Mouse (Mus musculus) lung, embryonic 14.5 days (tissue): ENCODE results near the gene Enthd1. TPM values are rescaled to one million over a fixed set of nuclear protein-coding genes. Genes with fewer than 3 reads are reported as not detected.

ENCODE experiments used
- ATAC-seq: fragments of 200-750 bp; cut with Nextera tagmentation; 2 replicates; pipeline ENCODE4 v1.8.0; 2017; ENCODE audit warnings: mild to moderate bottlenecking, moderate TSS enrichment, moderate library complexity; ENCODE audit not compliant: insufficient read depth
- DNase-seq: peaks from one replicate; pipeline ENCODE4 v3.0.0-alpha.2; 2015
- H3K27ac ChIP-seq: fragments of 300-500 bp; sonication (generic); 2 replicates; pipeline ENCODE4 v1.5.1; 2014; ENCODE audit warnings: low read depth, mild to moderate bottlenecking, moderate library complexity
- H3K27me3 ChIP-seq: fragments of 300-500 bp; sonication (generic); 2 replicates; pipeline ENCODE4 v1.6.1; 2014; ENCODE audit warnings: low read length, control low read depth; ENCODE audit not compliant: insufficient read depth
- H3K36me3 ChIP-seq: fragments of 300-500 bp; sonication (generic); 2 replicates; pipeline ENCODE4 v1.6.1; 2014; ENCODE audit warnings: control low read depth; ENCODE audit not compliant: insufficient read depth
- H3K4me1 ChIP-seq: fragments of 300-500 bp; sonication (generic); 2 replicates; pipeline ENCODE4 v1.6.1; 2014; ENCODE audit warnings: antibody characterized with exemption, control low read depth; ENCODE audit not compliant: insufficient read depth
- H3K4me2 ChIP-seq: fragments of 300-500 bp; sonication (generic); 2 replicates; pipeline ENCODE4 v1.6.1; 2014; ENCODE audit warnings: mild to moderate bottlenecking
- H3K4me3 ChIP-seq: fragments of 300-500 bp; sonication (generic); 2 replicates; pipeline ENCODE4 v1.5.1; 2014; ENCODE audit warnings: low read depth, low read length
- H3K9ac ChIP-seq: fragments of 300-500 bp; sonication (generic); 2 replicates; pipeline ENCODE4 v1.6.1; 2014
- H3K9me3 ChIP-seq: fragments of 300-500 bp; sonication (generic); 2 replicates; pipeline ENCODE4 v1.6.1; 2016; ENCODE audit warnings: low read depth, low read length, control low read depth
- CTCF ChIP-seq: IDR thresholded peaks from 2 replicates; pipeline ENCODE4 v1.5.1; 2016; ENCODE audit warnings: antibody characterized with exemption, low read depth
- WGBS: fragments of 180-500 bp; shearing (Covaris S2); extraction: QIAGEN DNeasy Blood & Tissue Kit; methylation state at CpG from one replicate; pipeline ENCODE4 v1.1.7; 2014; 5-methylcytosine and 5-hydroxymethylcytosine counted together
- polyA plus RNA-seq: library from polyadenylated mRNA; unstranded; fragments of >200 nt; fragmentation: Nextera tagmentation; extraction: Ambion mirVana; gene quantifications from 2 replicates; pipeline ENCODE4 v1.2.1, GENCODE M21; 2014

Enthd1 gene
- polyA plus RNA-seq, 1 experiment from 2014 or later = not detected

GRCm38 (mm10) chr15:80567139-80567538 is 2.2 kb upstream of the Enthd1 start:
- no peaks in the 10 kb centered on the region for H3K9me3 ChIP-seq
- no peak overlapping the region for H3K4me3 ChIP-seq
- no peak for ATAC-seq
- no peaks in the 10 kb centered on the region for H3K27me3 ChIP-seq
- no peak overlapping the region for H3K4me2 ChIP-seq
- H3K4me1 ChIP-seq = no peaks in the 10 kb centered on the region
- DNase-seq = no peak
- no peak overlapping the region for H3K9ac ChIP-seq
- TF ChIP-seq CTCF = no peak
- WGBS = 80% methylated on average over 3 of the region's 3 CpGs
- no peak overlapping the region for H3K27ac ChIP-seq
- H3K36me3 ChIP-seq = no peaks in the 10 kb centered on the region

GRCm38 (mm10) chr15:80566696-80567095 is 1.7 kb upstream of the Enthd1 start:
- TF ChIP-seq CTCF = no peak
- 85% methylated on average over 6 of the region's 6 CpGs for WGBS
- Histone ChIP-seq H3K4me1 (no peaks in the 10 kb centered on the region), H3K27ac (no peak overlapping the region), H3K9me3 (no peaks in the 10 kb centered on the region), H3K36me3 (no peaks in the 10 kb centered on the region), H3K9ac (no peak overlapping the region), H3K27me3 (no peaks in the 10 kb centered on the region), H3K4me2 (no peak overlapping the region), H3K4me3 (no peak overlapping the region)
- no peak for DNase-seq
- ATAC-seq = no peak

GRCm38 (mm10) chr15:80563634-80564208 is 1.2 kb downstream of the Enthd1 start:
- no peak overlapping the region for H3K9ac ChIP-seq
- no peaks in the 10 kb centered on the region for H3K9me3 ChIP-seq
- peak; percentile 53 for TF ChIP-seq CTCF
- H3K4me1 ChIP-seq = no peaks in the 10 kb centered on the region
- DNase-seq (peak; percentile 28), ATAC-seq (no peak)
- no peak overlapping the region for H3K27ac ChIP-seq
- no peaks in the 10 kb centered on the region for H3K27me3 ChIP-seq
- H3K4me2 ChIP-seq = no peak overlapping the region
- no peaks in the 10 kb centered on the region for H3K36me3 ChIP-seq
- WGBS = 89% methylated on average over 6 of the region's 6 CpGs
- no peak overlapping the region for H3K4me3 ChIP-seq

GRCm38 (mm10) chr15:80562446-80562845 is 2.5 kb downstream of the Enthd1 start:
- no peak overlapping the region for H3K4me3 ChIP-seq
- no peak overlapping the region for H3K9ac ChIP-seq
- no peaks in the 10 kb centered on the region for H3K4me1 ChIP-seq
- WGBS = 65% methylated on average over 3 of the region's 3 CpGs
- H3K36me3 ChIP-seq = no peaks in the 10 kb centered on the region
- no peak overlapping the region for H3K4me2 ChIP-seq
- no peak for TF ChIP-seq CTCF
- ATAC-seq = no peak
- no peaks in the 10 kb centered on the region for H3K9me3 ChIP-seq
- H3K27ac ChIP-seq = no peak overlapping the region
- H3K27me3 ChIP-seq = no peaks in the 10 kb centered on the region
- DNase-seq = no peak

GRCm38 (mm10) chr15:80560646-80561580 is 4.0 kb downstream of the Enthd1 start:
- WGBS = 53% methylated on average over 15 of the region's 15 CpGs
- Histone ChIP-seq H3K9me3 (no peaks in the 10 kb centered on the region), H3K9ac (no peak overlapping the region), H3K27ac (no peak overlapping the region), H3K27me3 (no peaks in the 10 kb centered on the region), H3K4me2 (no peak overlapping the region), H3K4me1 (no peaks in the 10 kb centered on the region), H3K36me3 (no peaks in the 10 kb centered on the region), H3K4me3 (no peak overlapping the region)
- TF ChIP-seq CTCF = no peak
- ATAC-seq (no peak), DNase-seq (no peak)

- 26% methylated on average over 14 of the region's 14 CpGs for WGBS
- H3K27ac ChIP-seq = no peak overlapping the region
- no peak overlapping the region; the same call in 1 of the 2 replicates for H3K4me2 ChIP-seq
- no peak overlapping the region for H3K9ac ChIP-seq
- H3K36me3 ChIP-seq = no peaks in the 10 kb centered on the region
- no peak for TF ChIP-seq CTCF
- DNase-seq (peak; percentile 20), ATAC-seq (no peak)
- H3K9me3 ChIP-seq = no peaks in the 10 kb centered on the region
- no peaks in the 10 kb centered on the region for H3K4me1 ChIP-seq
- no peaks in the 10 kb centered on the region for H3K27me3 ChIP-seq
- H3K4me3 ChIP-seq = no peak overlapping the region
Observed at GRCm38 (mm10) chr15:80559978-80560377, 5.0 kb downstream of the Enthd1 start.

GRCm38 (mm10) chr15:80559534-80559933 is 5.4 kb downstream of the Enthd1 start:
- ATAC-seq = no peak
- TF ChIP-seq CTCF = no peak
- Histone ChIP-seq H3K4me3 (no peak overlapping the region), H3K27ac (no peak overlapping the region), H3K27me3 (no peaks in the 10 kb centered on the region), H3K9me3 (no peaks in the 10 kb centered on the region), H3K9ac (no peak overlapping the region), H3K36me3 (no peaks in the 10 kb centered on the region), H3K4me1 (no peaks in the 10 kb centered on the region), H3K4me2 (no peak overlapping the region; the same call in 1 of the 2 replicates)
- DNase-seq = no peak
- WGBS = 17% methylated on average over 12 of the region's 12 CpGs
